Mouse (Mus musculus): Measurements from ENCODE around the gene Sptssb. TPM values are rescaled to one million over a fixed set of nuclear protein-coding genes. Genes with fewer than 3 reads are reported as not detected.

Gene Sptssb
- polyA plus RNA-seq, 2 experiments, result 0.31 to 0.51 TPM

DNA sequence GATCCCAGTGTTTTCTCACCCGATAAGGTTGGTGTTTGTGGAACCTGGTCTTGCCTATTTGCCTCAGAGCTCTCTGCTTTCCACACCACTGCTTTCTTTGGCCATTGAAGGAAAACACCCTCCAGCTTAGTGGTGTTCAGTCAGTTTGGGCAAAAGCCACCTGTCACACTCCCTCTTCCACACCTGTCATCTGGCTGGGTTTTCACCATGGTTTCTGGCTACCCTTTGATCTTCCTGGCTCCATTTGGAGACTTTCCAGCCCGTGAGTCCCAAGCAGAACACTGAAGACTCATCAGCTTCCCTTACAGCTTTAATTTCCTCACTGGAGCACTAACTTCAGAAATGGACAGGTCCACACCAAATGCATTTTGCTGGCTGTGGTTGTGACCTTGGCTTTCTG, 26.1 kb upstream of the Sptssb start:
- H3K9ac ChIP-seq (replicated peaks), result no peak overlapping the region
- no peak overlapping the region for H3K4me2 ChIP-seq (ENCODE audit: low read depth)
- no peaks in the 10 kb centered on the region for H3K9me3 ChIP-seq (ENCODE audit: control insufficient read depth, low read length)
- no peak overlapping the region for H3K27ac ChIP-seq
- 62% methylated on average over 2 of the region's 2 CpGs for WGBS (ENCODE audit: insufficient replicate concordance)
- H3K4me3 ChIP-seq (ENCODE audit: insufficient read depth in 1 of 2, low read depth in 2 of 2, low read length in 2 of 2), result no peak overlapping the region
- H3K27me3 ChIP-seq (ENCODE audit: control insufficient read depth, insufficient read depth, low read length), result no peaks in the 10 kb centered on the region
- TF ChIP-seq EP300 (IDR thresholded peaks at IDR 0.05; ENCODE audit: low read depth) (no peak), CTCF (IDR thresholded peaks at IDR 0.05; ENCODE audit: low read depth) (no peak)
- H3K4me1 ChIP-seq (replicated peaks; ENCODE audit: control insufficient read depth in 2 of 2, insufficient read depth in 2 of 2, low read length in 1 of 2), result no peaks in the 10 kb centered on the region
- DNase-seq (ENCODE audit: low read depth in 3 of 3, low spot score in 3 of 3), result no peak
- no peaks in the 10 kb centered on the region for H3K36me3 ChIP-seq (replicated peaks; ENCODE audit: control insufficient read depth, insufficient read depth, low read depth)
- no peak for ATAC-seq (ENCODE audit: insufficient read depth)

DNA sequence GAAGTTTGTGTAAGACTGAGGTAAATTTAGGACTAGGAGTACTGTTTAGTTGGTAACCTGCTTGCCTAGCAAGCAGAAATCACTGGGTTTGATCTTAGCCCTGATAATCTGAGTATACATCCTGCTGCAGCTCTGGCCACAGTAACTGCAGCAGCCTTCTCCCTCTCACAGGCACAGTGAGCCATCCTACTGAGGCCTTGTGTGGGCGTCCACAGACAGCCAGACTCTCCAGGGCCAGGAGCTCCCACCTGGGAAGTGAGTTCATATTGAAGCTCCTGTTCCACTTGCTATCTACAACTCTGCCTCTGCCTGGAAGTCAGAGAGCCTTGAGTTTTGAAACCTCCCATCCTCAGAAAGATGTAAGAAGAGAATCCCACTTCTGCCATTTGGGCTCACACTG, 24.0 kb upstream of the Sptssb start:
- Histone ChIP-seq H3K4me1 (replicated peaks; ENCODE audit: control insufficient read depth in 2 of 2, insufficient read depth in 2 of 2, low read length in 1 of 2) (no peaks in the 10 kb centered on the region), H3K27me3 (ENCODE audit: control insufficient read depth, insufficient read depth, low read length) (no peaks in the 10 kb centered on the region), H3K9ac (replicated peaks) (no peak overlapping the region), H3K4me2 (ENCODE audit: low read depth) (no peak overlapping the region), H3K36me3 (replicated peaks; ENCODE audit: control insufficient read depth, insufficient read depth, low read depth) (no peaks in the 10 kb centered on the region), H3K9me3 (ENCODE audit: control insufficient read depth, low read length) (no peaks in the 10 kb centered on the region), H3K27ac (no peak overlapping the region), H3K4me3 (ENCODE audit: insufficient read depth in 1 of 2, low read depth in 2 of 2, low read length in 2 of 2) (no peak overlapping the region)
- WGBS (ENCODE audit: insufficient replicate concordance), result 33% methylated on average over 1 of the region's 1 CpGs
- no peak for ATAC-seq (ENCODE audit: insufficient read depth)
- DNase-seq (ENCODE audit: low read depth in 3 of 3, low spot score in 3 of 3), result no peak
- TF ChIP-seq EP300 (IDR thresholded peaks at IDR 0.05; ENCODE audit: low read depth), result no peak
- no peak for TF ChIP-seq CTCF (IDR thresholded peaks at IDR 0.05; ENCODE audit: low read depth)

DNA sequence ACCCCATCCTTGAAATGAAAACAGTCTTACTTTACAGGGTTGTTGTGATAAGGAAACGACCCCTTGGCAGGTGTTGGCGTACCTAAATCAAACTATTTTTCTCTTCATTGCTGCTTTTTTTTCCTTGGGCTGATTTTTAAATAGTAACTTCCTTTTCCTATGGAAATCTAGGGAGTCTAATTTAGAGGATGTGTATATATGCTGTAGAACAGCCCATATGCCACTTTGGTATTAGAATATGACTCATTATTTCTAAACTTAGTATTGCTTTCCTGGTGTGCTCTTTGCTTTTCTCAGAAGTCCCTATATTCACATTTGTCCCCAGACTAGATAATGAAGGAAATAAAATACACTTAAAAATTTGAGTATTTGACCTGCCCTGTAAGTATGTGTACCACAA, 17.8 kb upstream of the Sptssb start:
- DNase-seq (ENCODE audit: low read depth in 3 of 3, low spot score in 3 of 3) (no peak), ATAC-seq (ENCODE audit: insufficient read depth) (no peak)
- no peak overlapping the region for H3K27ac ChIP-seq
- TF ChIP-seq CTCF (IDR thresholded peaks at IDR 0.05; ENCODE audit: low read depth), result no peak
- TF ChIP-seq EP300 (IDR thresholded peaks at IDR 0.05; ENCODE audit: low read depth), result no peak
- H3K9ac ChIP-seq (replicated peaks), result no peak overlapping the region
- H3K27me3 ChIP-seq (ENCODE audit: control insufficient read depth, insufficient read depth, low read length), result no peaks in the 10 kb centered on the region
- H3K36me3 ChIP-seq (replicated peaks; ENCODE audit: control insufficient read depth, insufficient read depth, low read depth), result no peaks in the 10 kb centered on the region
- no peaks in the 10 kb centered on the region for H3K4me1 ChIP-seq (replicated peaks; ENCODE audit: control insufficient read depth in 2 of 2, insufficient read depth in 2 of 2, low read length in 1 of 2)
- no peaks in the 10 kb centered on the region for H3K9me3 ChIP-seq (ENCODE audit: control insufficient read depth, low read length)
- no peak overlapping the region for H3K4me2 ChIP-seq (ENCODE audit: low read depth)
- 54% methylated on average over 2 of the region's 2 CpGs for WGBS (ENCODE audit: insufficient replicate concordance)
- H3K4me3 ChIP-seq (ENCODE audit: insufficient read depth in 1 of 2, low read depth in 2 of 2, low read length in 2 of 2), result no peak overlapping the region

DNA sequence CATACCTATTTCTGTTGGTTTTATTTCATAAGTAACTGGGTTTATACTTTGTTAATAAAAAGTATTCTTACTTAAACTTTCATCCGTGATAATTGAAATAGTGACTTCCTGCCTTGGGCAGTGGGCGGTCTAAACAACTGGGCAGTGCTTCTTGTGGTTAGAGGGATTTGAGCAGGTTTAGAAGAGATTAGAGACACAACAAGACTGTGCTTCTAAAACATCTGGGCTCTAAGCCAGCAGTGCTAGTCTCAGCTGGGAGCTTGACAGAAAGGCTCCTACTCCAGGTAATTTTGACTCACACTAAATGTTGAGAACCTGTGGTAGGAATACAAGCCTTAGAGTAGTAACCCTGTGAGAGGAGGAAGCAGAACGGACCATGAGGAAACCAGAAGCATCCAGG, 15.0 kb upstream of the Sptssb start:
- TF ChIP-seq EP300 (IDR thresholded peaks at IDR 0.05; ENCODE audit: low read depth) (no peak), CTCF (IDR thresholded peaks at IDR 0.05; ENCODE audit: low read depth) (no peak)
- H3K4me1 ChIP-seq (replicated peaks; ENCODE audit: control insufficient read depth in 2 of 2, insufficient read depth in 2 of 2, low read length in 1 of 2), result no peaks in the 10 kb centered on the region
- no peaks in the 10 kb centered on the region for H3K9me3 ChIP-seq (ENCODE audit: control insufficient read depth, low read length)
- H3K4me3 ChIP-seq (ENCODE audit: insufficient read depth in 1 of 2, low read depth in 2 of 2, low read length in 2 of 2), result no peak overlapping the region
- H3K27me3 ChIP-seq (ENCODE audit: control insufficient read depth, insufficient read depth, low read length), result no peaks in the 10 kb centered on the region
- H3K36me3 ChIP-seq (replicated peaks; ENCODE audit: control insufficient read depth, insufficient read depth, low read depth), result no peaks in the 10 kb centered on the region
- 28% methylated on average over 3 of the region's 3 CpGs for WGBS (ENCODE audit: insufficient replicate concordance)
- no peak for ATAC-seq (ENCODE audit: insufficient read depth)
- H3K27ac ChIP-seq, result no peak overlapping the region
- H3K9ac ChIP-seq (replicated peaks), result no peak overlapping the region
- H3K4me2 ChIP-seq (ENCODE audit: low read depth), result no peak overlapping the region
- DNase-seq (ENCODE audit: low read depth in 3 of 3, low spot score in 3 of 3), result no peak

DNA sequence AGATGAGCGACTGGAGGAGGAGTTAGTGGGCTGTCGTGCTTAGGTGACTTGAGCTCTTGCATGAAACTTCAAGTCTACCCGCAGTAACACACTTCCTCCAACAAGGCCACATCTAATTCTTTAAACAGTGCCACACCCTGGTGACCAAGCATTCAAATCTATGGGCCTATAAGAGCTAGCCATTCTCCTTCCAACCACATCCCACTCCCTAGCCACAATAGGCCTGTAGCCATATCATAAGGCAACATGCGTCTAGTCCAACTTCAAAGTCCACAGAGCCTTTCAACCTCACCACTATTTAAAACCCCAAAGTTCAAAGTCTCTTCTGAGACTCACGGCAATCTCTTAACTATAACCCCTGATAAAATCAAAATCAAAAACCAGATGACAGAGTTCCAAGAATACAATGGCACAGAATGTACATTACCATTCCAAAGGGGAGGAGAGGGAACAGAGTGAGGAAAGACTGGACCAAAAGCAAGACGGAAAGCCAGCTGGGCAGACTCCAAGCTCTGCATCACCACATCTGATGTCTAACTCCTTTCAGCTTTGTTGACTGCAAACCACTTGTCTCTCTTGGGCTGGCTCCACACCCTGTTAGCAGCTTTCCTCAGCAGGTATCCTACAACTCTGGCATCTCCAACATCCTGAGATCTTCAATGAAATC, 13.1 kb upstream of the Sptssb start:
- DNase-seq (ENCODE audit: low read depth in 3 of 3, low spot score in 3 of 3), result no peak
- no peaks in the 10 kb centered on the region for H3K4me1 ChIP-seq (replicated peaks; ENCODE audit: control insufficient read depth in 2 of 2, insufficient read depth in 2 of 2, low read length in 1 of 2)
- 56% methylated on average over 6 of the region's 6 CpGs for WGBS (ENCODE audit: insufficient replicate concordance)
- H3K27me3 ChIP-seq (ENCODE audit: control insufficient read depth, insufficient read depth, low read length), result no peaks in the 10 kb centered on the region
- ATAC-seq (ENCODE audit: insufficient read depth), result no peak
- H3K9ac ChIP-seq (replicated peaks), result no peak overlapping the region
- TF ChIP-seq CTCF (IDR thresholded peaks at IDR 0.05; ENCODE audit: low read depth) (no peak), EP300 (IDR thresholded peaks at IDR 0.05; ENCODE audit: low read depth) (no peak)
- no peak overlapping the region for H3K27ac ChIP-seq
- H3K36me3 ChIP-seq (replicated peaks; ENCODE audit: control insufficient read depth, insufficient read depth, low read depth), result no peaks in the 10 kb centered on the region
- H3K9me3 ChIP-seq (ENCODE audit: control insufficient read depth, low read length), result no peaks in the 10 kb centered on the region
- H3K4me2 ChIP-seq (ENCODE audit: low read depth), result no peak overlapping the region
- H3K4me3 ChIP-seq (ENCODE audit: insufficient read depth in 1 of 2, low read depth in 2 of 2, low read length in 2 of 2), result no peak overlapping the region

All from liver, embryonic 14.5 days (tissue).